Mouse (Mus musculus) cerebellum, postnatal 4 days (tissue): ENCODE data around the gene Serping1.

Experiments
- DNase-seq, 2 experiments: peaks; one replicate each; pipeline ENCODE4 v3.0.0; 2022; ENCODE audit warnings: low spot score in 2 of 2, mixed read lengths in 1 of 2

Gene Serping1

GRCm38 (mm10) chr2:84779210-84779609 is 4.0 kb upstream of the Serping1 start:
- no peak for DNase-seq

- DNase-seq, result no peak
These were observed 2.5 kb upstream of the Serping1 start for GRCm38 (mm10) chr2:84777706-84778105.

DNA sequence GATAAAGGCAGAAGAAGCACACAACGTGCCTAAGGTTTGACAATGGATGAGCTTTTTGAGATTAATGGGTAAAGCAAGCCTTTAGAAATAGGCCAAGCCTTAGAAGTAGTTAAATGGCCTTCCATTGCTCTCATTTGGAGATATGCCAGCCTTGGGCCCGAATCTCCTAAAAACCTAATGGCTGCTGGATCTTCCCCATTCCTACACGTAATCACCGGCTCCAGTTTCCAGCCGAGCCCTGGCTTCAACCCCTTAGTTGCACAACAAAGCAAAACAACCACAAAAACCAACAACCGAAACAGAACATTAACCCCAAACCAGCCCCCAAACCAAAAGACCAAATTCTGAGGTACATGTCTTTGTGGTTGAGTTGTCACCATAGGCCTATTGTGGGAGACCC is 421 bp upstream of the Serping1 start:
- DNase-seq, result no peak

- DNase-seq, result peak in 1 of 2 experiments; percentile 60
These were observed 493 bp downstream of the Serping1 start for GRCm38 (mm10) chr2:84774751-84775150.

DNA sequence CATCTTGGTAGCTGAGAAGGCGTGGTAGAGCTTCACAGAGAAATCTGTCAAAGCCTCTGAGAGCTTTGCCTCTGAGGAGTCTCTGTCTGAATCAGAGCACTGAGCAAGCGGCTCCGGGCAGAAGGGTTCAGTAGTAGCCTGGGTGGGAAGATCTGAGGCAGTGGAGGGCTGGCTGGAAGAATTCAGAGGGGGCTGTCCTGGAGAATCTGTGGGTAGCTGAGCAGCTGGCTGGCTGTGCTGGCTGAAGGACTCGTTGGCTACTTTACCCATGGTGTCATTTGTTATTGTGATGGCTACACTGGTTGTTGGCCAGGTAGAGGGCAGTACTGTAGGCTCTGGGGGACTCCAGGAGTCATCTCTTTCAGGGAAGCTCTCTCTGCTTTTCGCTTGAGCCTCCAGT is 2.0 kb downstream of the Serping1 start:
- DNase-seq, result no peak

DNA sequence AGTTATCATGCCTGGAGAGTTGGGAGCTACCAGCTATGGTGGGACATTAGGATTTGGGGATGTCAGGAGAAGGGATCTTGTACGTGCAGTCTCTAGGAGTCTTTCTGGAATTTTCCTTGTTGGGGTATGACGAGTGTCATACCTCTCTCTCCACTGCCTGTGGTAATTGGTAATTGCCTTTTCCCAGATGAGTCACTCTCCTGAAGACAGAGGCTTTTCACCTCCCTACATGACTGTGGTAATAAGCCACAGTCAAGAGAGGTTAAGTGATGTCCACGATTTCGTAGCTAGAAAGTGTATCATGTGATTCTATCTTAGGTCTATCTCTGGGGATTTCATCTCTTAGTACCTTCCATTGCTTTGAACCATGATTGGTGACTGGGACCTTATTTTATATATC is 2.8 kb downstream of the Serping1 start:
- no peak for DNase-seq

GRCm38 (mm10) chr2:84770501-84770900 is 4.7 kb downstream of the Serping1 start:
- no peak for DNase-seq

DNA sequence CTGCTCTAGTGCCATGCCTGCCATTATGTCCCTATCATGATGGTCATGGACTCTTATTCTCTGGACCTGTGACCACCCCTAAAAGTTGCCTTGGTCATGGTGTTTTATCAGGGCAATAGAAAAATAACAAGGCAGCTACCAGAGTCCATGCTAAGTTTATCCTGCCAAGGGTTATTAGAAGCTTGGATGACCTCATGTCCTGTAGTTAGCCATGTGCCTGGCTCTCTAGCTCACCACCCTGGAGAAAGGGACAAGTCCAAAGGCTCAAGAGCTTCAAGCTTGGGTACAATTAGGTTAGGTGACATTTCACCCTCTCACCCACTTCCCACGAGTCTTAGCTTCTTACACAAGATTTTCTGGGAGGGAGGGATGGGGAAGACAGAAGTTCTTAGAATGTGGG is 12.4 kb downstream of the Serping1 start:
- DNase-seq, result no peak

- no peak for DNase-seq
These were observed 12.9 kb downstream of the Serping1 start for GRCm38 (mm10) chr2:84762295-84762694.

DNA sequence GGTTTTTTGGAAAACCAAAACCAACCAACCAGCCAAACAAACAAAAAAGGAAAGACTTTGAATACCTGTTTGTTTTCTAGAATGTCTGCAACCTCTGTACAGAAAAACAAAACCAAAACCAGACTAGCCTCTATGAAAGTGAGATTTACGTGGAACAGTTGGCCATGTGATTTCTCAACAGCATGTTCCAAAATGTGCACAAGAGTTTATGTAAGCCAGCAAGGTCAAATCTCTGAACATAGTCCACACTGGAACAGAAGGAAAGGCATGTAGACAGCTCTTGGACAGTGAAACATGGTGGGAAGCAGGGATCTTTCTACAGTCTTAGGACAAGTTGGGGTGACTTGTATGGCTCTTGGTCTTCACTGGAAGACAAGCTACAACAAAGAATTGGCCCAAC is 13.4 kb downstream of the Serping1 start:
- DNase-seq, result no peak

GRCm38 (mm10) chr2:84761309-84761708 is 13.9 kb downstream of the Serping1 start:
- no peak for DNase-seq

DNA sequence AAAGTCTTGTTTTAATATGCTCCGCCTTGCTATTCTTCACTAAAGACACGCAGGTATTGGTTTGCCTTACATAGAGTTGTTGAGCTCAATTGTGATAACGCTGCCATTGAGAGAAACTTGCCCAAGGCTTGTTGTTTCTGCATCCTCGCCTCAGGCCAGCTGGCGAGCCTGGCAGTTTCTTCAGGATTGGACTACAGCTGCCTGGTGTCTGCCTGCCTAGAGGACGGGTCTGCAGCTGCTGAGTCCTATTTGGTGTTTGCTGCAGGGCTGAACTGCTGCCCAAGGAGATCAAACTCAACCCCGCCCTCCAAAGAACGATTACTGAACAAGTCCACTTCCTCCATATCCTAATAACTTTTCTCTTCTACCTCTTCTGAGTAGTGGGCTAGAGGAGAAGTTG is 14.5 kb downstream of the Serping1 start:
- no peak for DNase-seq

DNA sequence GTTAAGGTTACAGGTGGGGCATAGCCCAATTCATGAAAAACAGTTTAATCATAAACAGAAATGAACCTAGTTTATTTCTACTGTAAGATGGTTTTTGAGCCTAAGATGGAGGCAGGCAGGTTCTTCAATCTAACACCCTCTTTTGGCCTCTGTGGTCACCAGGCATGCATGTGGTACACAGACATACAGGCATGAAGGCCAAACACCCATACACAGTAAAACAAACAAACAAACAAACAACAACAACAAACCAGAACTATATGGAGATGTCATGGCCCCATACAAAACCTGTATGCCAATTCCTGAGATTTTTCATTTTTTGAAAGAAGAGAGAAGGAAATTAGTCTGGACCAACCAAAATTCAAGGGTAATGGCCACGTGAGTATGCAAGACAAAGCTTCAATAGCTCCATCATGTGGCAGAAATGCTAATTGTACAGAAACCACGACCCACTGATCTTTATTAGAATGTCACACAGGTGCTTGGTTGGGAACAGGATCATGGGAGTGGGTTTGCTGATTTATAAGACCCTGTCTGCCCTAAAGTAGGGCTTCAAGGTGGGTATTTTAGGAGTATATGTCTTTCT is 16.6 kb downstream of the Serping1 start:
- DNase-seq, result peak in 1 of 2 experiments; percentile 43

- no peak for DNase-seq
These were observed 18.1 kb downstream of the Serping1 start for GRCm38 (mm10) chr2:84757026-84757682.

GRCm38 (mm10) chr2:84756245-84756644 is 19.0 kb downstream of the Serping1 start:
- no peak for DNase-seq

DNA sequence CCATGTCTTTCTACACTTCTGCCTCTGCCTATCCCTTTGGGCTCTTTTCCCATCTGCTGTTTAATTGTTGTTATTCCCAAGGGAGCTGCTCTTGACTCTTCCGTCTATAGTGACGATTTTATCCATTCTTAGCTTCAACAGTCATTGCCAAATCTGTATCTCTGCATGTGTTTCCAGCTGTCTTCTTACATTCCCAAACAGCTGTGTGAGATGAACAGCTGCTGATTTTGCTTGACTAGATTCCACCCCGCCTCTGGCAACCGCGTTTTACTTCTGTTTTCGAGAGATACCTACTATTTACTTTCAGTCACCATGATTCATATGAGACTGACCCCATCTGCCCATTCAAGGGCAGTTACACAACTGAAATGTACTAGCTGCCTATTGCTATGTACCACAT is 25.1 kb downstream of the Serping1 start:
- DNase-seq, result no peak

- DNase-seq, result peak in 1 of 2 experiments; percentile 40
These were observed 31.1 kb downstream of the Serping1 start for GRCm38 (mm10) chr2:84744126-84744525.

GRCm38 (mm10) chr2:84743561-84743960 is 31.7 kb downstream of the Serping1 start, which contains the start of gene Gm19426:
TSS of gene Gm19426 (minus strand) at chr2:84743655.
- DNase-seq, result peak; percentile 76 to 86

DNA sequence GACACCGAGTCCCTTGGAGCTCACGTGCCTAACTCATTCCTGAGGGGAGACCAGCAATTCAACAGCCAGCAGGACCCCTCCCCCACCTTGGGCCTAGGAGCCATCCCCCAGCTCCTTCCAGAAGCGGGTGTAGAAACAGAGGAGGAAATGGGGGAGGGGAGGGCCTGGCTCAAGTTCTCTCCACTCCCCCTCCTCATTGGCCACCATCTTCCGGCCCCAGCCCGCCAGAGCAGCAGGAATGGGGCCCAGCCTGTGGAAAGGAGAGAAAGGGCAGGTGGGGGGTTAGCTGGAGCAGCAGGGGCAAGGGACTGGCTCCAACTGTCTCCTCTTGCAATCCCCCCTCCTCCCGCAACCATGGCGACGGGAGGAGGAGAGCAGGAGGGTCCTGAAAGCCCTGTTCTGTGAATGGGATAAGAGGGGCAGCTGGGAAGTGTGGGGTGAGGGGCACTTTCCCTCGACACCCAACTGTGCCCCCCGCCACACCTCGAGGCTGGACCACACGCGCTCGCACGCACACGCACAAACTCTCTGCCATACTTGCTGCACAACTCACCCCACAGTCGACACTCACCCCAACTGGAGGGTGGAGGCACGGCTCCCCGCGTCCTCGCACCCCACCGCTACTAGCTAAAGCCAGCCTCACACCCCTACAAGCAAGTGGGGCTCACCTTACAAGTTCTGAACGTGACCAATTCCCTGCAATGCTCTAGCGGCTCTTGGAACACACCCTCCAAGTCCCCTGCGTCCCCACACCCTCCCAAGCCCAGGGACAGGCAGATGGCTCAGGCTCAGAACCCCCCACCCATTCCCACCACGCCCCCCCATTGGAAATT is 32.6 kb downstream of the Serping1 start:
- DNase-seq, result peak; percentile 46 to 82

- no peak for DNase-seq
These were observed 33.3 kb downstream of the Serping1 start for GRCm38 (mm10) chr2:84741841-84742450.

DNA sequence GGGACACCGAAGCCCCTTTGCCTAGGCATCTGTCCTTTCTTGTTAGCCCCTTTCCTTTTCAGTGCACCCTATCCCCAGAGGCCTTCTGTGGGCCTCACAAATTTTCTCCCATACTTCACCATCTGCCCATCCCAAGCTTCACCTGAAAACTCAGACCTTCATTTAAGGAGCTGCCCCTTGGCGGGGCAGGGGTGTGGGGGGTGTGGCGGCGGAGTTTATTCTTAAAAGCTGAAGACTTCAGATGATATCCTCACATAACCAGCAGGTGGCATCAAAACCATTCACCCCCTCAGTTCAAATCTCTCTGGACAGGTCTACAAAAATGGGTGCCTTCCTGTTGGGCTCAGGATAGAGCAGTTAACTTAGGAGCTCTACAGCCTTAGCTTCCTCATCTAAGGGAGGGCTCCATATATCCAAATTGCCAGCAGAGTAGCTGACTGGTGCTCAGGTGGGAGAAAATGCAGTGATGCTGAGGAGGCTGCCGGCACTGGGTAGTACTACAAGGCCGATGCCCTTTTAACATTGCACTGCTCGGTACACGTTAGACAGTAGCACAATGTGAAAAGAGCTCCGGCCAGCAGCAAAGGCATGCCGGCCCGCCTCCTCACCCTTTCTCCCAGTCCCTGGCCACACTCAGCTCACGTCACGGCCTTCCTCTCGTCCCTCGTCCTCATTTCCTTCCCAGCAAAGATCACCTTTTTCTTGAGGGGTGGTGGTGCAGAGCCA is 34.5 kb downstream of the Serping1 start:
- no peak for DNase-seq
